Mouse (Mus musculus): ENCODE data around the gene Pakap.

Gene Pakap

GRCm38 (mm10) chr4:57680186-57680585, 112.2 kb downstream of the Pakap start:
- no peak for DNase-seq

GRCm38 (mm10) chr4:57681511-57681910, 113.5 kb downstream of the Pakap start:
- DNase-seq = peak; percentile 60

DNA sequence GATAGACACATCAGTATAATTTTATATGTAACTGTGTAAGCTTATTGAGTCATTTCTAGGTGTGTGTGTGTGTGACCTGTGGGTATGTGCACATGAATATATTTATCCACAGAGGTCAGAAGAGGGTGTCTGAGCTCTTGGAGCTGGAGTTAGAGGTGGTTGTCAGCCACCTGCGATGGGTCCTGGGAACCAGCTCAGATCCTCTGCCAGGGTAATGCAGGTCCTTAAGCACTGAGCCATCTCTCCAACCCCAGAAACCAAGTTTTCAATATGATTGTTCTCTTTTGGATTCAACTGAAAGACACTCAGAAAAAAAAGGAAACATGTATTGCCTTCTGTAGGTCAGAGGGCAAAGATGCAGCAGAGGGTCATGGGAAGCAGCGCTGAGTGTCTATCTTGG, 114.4 kb downstream of the Pakap start:
- no peak for DNase-seq

- DNase-seq = no peak
Measured at GRCm38 (mm10) chr4:57682944-57683343, 115.0 kb downstream of the Pakap start.

DNA sequence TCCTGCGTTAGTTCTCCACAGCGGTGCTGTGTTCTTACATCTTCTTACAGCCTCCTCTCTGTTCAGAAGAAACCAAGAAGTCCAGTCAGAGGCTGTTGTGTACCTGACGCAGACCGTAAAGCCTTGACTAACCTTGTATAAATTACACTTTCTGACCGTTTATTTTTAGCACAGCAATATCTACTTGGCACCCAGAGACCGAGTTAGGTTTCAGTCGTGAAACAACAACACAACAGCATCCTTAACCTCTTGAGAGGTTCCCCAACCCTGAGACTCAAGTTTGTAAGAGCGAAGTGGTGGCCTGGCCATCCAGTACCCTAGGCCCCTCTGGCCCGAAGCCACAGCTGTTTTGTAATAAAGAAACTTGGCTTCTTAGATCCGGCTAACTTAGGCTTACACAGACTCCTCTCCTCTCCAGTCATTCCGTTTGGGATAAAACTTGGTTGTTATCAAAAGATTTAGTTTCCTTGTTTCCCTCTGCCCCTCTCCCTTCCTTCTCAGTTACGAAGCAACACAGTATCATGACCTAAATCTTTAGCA, 116.8 kb downstream of the Pakap start:
- DNase-seq = no peak

DNA sequence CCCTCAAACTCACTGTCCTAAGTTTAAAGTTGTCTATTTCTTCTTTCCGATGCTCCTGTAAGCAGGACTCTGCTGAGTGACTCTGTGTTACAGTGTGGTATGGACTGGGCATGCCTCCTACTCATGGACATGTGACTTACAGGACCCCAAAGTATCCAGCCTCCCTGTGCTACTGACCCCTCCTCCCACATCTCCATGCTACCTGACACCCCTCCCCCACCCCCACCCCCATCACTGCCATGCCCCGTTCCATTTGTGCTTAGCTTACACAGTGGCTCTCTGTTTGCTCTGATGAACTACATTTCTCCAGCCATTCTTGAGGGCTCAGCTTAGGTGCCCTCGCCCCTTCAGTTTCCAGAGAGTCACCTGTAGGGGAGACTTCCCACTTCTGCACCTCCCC, 118.8 kb downstream of the Pakap start:
- DNase-seq = no peak

- no peak for DNase-seq
Measured at GRCm38 (mm10) chr4:57687583-57687982, 119.6 kb downstream of the Pakap start.

DNA sequence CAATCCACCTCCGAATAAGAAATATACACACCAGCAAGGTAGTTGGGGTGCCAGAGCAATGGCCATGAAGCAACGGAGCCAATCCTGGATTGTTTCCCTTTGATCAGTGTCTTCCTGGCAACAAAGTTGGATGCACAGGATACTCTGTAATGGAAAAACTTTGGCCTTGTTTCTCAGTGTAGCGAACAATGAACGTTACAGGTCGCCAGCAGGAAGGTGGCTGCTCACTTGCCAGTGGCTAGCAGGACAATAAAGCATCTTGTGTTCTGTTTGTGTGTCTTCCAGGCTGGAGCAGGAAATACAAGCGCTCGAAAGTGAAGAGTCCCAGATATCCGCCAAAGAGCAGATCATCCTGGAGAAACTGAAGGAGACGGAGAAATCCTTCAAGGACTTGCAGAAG, 120.2 kb downstream of the Pakap start:
- no peak for DNase-seq

DNA sequence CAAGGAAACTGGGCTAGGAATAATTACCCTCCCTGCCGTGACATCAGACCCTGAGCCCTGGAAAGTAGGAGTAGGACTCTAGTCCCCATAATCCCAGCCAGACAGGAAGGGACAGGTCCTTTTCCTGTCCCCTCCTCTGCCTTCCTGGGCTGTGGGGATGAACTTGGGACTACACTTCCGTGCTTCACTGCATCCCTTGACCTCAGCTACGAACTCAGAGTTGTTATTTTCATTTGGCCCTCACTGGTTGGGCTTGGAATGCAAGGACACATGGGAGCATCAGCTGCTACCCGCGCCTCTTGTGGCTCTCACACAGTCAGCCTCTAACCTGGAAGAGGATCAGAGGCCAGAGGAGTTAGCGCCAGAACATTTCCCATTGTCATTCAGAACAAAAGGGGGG, 122.0 kb downstream of the Pakap start:
- no peak for DNase-seq

- no peak for DNase-seq
Measured at GRCm38 (mm10) chr4:57690805-57691204, 122.8 kb downstream of the Pakap start.

DNA sequence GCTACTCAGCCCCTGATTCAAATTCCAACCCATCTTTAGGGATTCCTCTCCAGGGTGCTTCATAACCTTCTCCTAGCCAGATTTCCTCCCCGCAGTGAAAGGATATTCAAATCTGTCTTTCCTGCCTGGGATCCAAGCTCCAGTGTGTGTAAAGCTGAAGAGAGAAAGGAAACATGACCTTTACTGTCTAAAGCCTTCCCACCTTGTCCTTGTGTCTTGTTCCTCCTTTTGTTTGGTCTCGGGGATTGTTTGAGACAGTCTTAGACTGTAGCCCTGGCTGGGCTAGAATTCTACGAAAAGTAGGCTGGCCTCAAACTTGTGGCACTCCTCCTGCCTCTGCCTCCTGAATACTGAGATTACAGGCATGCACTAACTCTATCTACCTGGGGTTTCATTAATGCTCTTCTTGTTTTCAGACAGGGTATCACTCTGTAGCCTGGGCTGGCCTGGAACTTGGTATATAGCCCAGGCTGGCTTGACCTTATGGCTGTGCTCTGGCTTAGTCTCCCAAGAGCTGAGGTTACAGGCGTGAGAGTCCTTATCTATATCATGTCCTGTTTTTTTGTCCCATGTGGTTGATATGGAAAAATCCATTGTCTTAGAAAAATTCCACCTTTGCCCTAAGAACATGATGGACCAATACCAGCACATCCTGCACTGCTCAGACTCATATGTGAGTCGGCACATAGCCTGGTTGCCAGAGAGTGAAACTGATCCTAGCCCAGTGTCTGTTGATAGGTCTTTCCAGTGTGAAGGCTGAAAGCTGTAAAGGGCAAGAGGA, 126.6 kb downstream of the Pakap start:
- no peak for DNase-seq

DNA sequence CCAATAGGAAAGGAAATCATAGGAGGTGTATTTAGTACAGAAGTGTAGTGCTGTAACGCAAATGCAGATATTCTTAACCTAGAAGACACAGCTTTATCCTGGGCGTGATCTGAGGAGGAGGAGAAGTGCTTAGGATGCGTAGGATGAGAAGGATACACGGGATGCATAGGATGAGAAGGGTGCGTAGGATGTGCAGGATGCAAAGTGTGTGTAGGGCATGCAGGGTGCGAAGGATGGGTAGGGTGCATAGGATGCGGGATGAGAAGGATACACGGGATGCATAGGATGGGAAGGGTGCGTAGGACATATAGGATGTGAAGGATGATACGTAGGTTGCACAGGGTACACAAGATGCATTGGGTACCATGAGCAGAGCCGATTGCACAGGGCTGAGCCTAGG, 129.0 kb downstream of the Pakap start:
- DNase-seq = no peak

- no peak for DNase-seq
Measured at GRCm38 (mm10) chr4:57697918-57698611, 130.1 kb downstream of the Pakap start.

DNA sequence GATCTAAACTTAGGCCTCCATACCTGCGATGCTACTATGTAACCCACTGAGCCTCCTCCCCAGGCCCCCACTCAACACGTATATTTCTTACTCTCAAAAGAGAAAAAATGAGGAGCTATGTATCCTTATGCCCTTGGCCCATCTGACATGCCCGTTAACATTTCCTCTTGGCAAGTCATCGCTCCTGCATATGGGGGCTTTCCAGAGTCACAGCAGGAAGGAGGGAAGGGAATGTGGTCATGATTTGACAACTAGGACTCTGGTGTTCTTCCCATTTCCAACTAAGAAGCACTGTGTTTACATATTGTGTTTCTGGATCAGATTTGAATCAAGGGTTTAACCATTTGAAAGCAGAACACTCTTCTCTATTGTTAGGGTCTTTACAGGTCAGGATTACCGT, 133.6 kb downstream of the Pakap start:
- DNase-seq = no peak

DNA sequence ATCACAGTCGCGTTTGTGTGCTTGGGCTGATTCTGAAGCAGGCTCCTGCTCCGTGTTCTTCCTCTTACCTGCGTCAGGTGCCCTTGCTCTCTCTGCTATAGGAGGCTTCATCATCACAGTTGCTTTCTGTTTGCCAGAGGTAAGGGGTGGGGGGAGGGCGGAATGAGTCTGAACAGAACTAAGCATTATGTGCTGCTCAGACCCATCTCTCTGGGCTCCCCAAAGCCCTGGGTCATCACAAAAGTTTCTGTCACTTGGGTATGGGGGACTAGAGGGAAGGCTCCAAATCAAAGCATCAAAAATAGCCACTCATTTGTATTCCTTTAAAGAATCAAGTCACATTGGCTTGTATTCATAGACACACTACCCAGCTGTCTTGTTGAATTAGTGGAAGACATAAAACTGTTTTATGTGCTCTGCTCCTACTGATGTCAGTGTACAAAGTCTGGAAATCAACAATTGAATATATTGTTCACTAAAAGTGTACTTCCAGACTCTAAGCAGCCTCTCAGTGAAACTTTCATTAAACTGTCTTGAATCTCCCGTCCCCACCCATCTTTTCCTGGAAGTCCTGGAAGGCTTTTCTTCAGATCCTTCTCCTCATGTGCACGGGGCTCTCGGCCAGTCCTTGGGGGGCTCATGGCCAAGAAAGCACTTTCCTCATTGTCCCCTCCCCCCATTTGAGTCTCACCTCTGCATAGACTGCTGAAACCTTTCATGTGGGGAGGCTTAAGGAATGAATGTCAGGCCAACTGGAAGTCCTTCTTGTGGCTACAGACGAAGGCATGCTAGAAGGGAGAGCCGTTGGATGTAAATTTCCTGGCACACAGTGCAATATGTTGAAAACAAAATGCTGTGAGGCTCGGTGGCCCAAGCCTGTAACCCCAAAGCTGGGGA, 135.8 kb downstream of the Pakap start:
- DNase-seq = no peak

GRCm38 (mm10) chr4:57704575-57704974, 136.6 kb downstream of the Pakap start:
- no peak for DNase-seq

- no peak for DNase-seq
Measured at GRCm38 (mm10) chr4:57715849-57716248, 147.9 kb downstream of the Pakap start.

DNA sequence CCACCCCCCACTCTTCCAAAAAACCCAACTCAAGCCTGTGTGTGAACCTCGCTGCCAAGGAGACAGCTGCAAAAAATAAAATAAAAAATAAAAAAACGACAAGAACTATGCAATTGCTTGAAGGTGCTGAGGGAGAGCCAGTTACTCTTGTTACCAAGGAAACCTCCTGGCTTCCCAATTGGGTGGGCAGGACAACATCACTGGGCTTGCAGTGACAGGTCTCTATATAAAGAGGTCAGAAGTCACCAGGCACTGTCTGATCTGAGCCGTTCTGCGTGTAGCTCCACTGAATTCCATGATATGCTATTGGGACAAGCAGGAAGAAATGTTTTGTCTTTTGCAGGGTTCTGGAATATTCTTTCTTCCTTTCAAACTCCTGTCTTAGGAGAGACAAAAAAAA, 148.8 kb downstream of the Pakap start:
- no peak for DNase-seq

GRCm38 (mm10) chr4:57717354-57717753, 149.4 kb downstream of the Pakap start, which contains the start of gene Akap2:
Gene Akap2 (plus strand): TSS chr4:57717657.
- DNase-seq = no peak

- no peak for DNase-seq
Measured at GRCm38 (mm10) chr4:57719370-57719769, 151.4 kb downstream of the Pakap start.

DNA sequence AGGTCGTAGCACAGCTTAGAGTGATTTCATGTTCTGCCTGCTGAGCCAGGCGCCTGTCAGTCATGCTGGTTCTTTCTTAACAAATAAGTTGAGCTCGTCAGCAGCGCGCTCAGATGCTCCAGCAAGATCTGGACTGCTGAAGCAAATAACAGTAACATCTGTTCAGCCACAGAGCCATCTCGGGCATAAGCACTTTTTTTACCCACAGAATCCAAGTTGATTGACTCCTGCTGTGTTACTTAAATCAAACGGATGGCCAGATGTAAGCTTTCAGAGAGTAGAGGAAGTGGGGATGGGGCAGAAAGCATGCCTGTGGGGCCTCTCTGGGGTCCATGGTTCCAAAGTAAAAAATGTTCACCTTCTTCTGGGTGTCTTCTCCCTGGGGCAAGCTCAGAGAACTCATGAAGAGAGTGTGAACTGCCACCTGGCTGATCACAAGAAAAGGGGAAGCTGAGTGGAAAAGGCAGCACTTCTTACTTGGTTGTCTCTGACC, 152.9 kb downstream of the Pakap start:
- peak; percentile 18 for DNase-seq

GRCm38 (mm10) chr4:57722296-57722695, 154.3 kb downstream of the Pakap start:
- DNase-seq = no peak

GRCm38 (mm10) chr4:57723659-57724058, 155.7 kb downstream of the Pakap start:
- DNase-seq = no peak
